Mouse (Mus musculus) thymus, adult 2 months (tissue): ENCODE results near the gene Abtb2.

Experiments
- CTCF ChIP-seq: fragments of 200-500 bp; IDR thresholded peaks from 2 replicates; pipeline ENCODE4 v1.5.1; 2012; ENCODE audit warnings: mild to moderate bottlenecking, control low read depth, low read length, moderate library complexity, borderline replicate concordance; ENCODE audit not compliant: control insufficient read depth, poor library complexity, insufficient read depth; ENCODE audit errors: extremely low read depth
- POLR2A ChIP-seq: fragments of 200-500 bp; IDR thresholded peaks from 2 replicates; pipeline ENCODE4 v1.6.1; 2012; ENCODE audit warnings: mild to moderate bottlenecking, low read length, control low read depth, moderate library complexity; ENCODE audit not compliant: control insufficient read depth, poor library complexity, insufficient read depth; ENCODE audit errors: extremely low read depth

DNA sequence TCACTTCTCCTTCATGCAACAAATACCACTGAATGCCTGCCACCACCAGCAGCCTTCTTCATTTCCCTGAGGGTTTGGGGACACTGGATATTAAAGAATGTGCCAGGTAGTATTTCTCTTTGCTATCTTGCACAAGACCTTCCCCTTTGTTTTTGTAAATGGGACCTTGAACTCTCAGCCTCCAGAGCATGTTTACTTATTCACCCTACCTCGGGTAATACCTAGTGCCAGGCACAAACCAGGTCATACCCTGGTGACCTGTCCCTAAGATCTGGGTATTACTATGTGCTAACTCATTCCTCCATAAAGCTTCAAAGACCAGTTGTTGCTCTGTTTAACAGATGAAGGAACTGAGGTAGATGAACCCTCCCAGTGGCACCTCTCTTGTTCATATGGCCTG, 35.0 kb downstream of the Abtb2 start:
- TF ChIP-seq POLR2A: no peak
- TF ChIP-seq CTCF: no peak
